Mouse (Mus musculus): ENCODE results near the gene Agpat3.
A peak's percentile ranks its signal among the peaks of the same experiment; 100 is the strongest.

The Agpat3 gene

DNA sequence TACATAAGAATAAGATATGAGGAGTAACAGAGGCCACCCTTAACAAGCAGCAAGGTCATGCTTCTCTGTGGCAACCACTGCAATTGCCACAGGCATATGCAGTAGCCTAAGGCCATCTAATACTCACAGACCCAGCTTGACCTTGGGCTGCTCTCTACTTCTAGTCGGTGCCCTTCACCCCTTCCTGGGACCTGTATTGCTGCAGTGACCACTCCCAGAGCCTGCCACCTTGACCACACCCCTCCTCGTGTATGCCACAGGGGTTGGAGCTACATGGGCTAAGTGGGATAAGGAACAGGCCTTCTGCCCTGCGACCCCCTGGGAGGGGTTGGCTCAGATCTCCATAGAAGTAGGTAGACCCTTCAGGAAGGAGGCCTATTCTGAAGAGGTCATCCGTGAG, 55.3 kb downstream of the Agpat3 start:
- no peak for DNase-seq (ENCODE audit: low spot score)

DNA sequence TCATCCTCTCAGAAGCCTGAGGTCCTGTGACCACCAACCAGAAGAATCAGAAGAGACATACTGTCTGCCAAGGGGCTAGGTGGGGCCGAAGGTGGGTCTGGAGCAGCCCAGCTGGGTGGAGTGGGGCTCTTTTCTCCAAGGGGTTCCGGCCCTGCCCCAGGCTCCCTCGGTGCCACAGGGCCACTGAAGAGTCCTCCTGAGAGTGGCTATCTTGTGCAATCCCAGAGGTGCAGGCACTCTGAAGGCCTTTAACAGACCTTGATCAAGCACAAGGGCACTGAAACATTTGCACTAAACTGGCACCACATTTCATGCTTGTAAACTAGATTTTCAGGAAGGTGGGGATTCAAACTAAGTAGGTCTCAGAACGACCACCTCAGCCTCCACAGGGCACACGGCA, 55.9 kb downstream of the Agpat3 start:
- DNase-seq (ENCODE audit: low spot score): no peak

DNA sequence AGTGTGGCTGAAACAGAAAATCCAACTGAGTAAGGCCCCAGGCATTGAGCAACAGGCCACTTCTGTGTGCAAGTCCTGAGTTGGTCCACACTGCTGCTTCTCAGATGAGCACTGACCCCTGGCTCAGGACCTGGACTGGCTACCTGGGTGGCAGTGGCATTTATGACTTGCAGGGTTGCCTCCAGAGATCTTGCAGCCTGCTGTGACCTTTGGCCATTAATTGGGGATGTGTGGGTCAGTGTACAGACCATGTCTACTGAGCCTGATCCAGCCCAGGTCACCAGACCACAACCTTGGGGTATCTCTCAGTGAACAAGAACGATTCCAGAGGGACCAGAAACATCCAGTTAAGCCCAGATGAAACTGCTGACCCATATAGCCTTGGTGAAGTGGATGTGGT, 58.7 kb downstream of the Agpat3 start:
- DNase-seq (ENCODE audit: low spot score): no peak

DNA sequence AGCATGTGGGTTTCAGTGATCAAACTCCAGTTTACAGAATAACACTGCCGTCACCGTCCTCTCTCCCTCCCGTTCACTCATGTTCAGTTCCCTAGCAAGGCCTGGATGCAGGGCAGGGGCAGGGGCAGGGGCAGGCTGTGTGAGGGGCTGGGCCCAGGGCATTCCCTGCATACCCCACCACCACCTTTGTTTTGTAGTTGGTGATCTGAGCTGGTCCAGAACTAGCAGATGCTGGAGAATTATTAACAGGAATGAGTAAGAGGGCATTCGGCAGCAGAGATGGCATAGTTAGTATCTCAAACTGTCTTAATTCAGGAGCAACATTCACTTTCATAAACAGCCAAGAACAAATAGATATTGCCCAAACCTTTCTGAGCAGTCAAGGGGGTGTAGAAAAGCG, 59.9 kb downstream of the Agpat3 start:
- DNase-seq (ENCODE audit: low spot score): no peak

DNA sequence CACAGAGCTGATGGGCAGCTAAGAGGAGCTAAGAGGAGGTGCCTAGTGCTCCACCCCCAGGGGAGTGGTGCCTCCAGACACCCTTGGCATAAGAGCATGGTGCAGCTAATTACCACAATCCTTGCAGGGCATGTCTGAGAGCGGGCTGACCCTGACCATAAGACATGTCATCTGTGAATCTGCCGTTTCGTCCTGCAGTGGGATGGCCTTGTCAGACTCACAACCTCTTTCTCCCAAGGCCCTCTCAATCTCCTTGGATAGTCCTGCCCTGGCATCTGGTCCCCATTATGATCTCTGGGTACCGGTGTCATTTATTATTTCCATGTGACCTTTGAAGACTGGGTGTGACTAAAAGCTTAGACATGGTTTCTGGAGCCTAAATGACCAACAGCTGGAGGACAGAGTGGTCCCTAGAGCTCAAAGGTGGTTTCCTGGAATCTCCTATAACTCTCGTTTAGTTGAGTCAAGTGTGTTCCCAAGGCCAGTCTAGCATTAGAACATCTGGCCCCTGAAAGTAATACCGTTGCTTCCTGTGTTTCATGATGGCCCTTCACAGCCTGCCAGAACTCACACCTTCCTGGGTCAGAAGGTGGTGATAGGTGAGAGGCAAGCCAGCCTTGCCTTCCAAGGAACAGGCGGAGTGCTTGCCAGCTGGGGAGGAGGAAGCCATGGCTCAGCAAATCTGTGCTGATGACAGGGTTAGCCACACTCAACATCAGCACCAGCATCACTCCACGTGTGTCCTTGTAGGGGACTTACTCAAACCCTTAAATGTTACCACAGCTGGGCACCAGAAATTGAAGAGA, 61.4 kb downstream of the Agpat3 start:
- DNase-seq (ENCODE audit: low spot score): peak; percentile 18

DNA sequence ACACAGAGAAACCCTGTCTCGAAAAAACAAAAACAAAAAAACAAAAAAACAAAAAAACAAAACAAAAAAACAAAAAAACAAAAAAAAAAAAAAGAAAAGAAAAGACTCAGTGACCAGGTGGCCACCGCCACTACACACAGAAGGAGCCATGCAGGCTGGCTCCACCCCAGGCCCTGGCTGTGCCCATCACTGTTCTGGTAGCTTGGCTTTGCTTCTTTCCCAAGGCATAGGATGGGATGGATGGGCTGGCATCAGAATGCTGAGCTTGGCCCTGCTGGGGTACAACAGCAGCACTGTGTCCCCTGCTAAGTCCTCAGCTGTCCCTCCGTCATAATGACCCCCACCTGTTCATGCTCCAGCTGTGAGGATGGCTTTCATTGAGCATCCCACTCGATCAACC, 63.4 kb downstream of the Agpat3 start:
- no peak for DNase-seq (ENCODE audit: low spot score)

DNA sequence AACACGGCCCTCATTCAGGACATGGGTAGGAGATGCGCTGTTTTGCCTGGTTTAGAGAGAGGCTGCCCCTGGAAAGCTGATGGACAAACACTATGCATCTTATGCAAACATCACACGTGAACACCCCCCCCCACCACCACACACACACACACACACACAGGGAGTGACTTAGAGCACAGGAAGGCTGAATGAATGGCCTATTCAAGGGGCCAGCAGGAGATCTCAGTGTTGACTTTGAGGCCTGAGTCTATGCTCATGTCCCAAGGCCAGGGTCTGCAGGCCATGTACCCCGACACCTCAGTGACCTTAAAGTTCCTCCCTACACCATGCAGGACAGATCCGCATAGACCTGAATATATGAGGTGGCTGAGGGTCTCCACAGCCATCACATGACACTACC, 64.2 kb downstream of the Agpat3 start:
- no peak for DNase-seq (ENCODE audit: low spot score)

DNA sequence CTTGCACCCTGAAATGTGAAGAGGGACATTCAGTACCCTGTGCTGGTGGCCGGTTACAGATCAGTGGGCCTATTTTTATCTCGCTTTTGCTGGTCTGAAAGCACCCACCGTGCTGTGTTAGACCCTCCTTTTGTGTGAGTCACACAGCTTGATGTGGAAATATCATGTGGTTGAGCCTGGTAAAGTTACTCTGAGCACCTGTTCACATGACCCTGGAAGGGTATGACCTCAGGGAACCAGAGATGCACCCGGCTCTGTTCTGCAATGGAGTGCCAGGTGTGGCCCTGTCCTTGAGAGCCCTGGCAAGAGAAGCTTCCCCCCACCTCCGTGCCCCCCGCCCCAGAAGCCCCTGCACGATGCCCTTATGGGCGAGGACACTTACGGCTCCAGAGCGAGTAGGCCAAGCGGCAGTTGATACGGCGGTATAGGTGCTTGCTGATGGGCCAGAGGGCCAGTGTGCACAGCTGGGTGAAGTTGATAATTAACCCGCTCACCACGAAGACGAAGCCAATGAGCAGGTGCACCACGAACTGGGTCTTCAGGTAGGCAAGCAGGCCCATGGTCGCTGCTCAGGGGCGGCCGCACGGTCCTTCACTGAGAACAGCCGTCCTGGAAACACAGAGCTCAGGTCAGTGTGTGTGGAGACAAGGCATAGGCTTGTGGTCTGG, 64.7 kb downstream of the Agpat3 start:
- no peak for DNase-seq (ENCODE audit: low spot score)

DNA sequence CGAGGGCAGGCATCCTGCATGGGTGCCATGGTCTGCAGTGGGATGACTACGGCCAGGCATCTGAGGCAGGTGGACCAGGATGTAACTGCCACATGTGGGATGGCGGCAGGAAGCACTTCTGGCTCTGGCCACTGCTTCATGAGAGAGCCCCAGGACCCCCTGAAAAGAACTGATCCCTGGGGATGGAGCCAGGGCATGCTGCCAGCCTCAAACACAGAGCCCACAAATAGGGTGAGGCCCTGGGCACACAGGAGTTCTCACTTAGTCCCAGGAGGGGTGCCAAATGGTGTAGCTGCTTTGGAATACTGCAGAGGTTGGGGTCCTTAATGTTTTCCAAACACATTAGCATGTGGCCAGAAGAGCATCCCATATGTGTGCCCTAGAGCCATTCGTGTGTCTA, 66.3 kb downstream of the Agpat3 start:
- DNase-seq (ENCODE audit: low spot score): no peak

DNA sequence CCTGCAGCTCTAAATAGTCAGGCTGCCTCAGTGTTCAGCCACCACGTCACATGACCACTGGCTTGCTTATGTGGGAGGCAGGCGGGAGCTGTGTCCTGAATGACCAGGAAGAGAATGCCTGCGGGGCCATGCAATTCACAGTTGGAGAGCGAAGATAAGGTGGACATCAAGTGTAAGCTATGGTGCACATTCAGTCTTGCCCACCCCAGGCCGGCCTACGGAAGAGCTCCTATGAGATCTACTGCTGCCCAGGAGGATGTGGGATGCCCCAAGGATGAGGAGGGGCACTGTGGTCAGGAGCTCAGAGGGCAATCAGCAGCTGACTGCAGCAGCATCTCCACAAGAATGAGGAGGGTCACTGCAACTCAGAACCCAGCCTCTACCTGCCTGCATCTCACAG, 66.9 kb downstream of the Agpat3 start:
- DNase-seq (ENCODE audit: low spot score): no peak

DNA sequence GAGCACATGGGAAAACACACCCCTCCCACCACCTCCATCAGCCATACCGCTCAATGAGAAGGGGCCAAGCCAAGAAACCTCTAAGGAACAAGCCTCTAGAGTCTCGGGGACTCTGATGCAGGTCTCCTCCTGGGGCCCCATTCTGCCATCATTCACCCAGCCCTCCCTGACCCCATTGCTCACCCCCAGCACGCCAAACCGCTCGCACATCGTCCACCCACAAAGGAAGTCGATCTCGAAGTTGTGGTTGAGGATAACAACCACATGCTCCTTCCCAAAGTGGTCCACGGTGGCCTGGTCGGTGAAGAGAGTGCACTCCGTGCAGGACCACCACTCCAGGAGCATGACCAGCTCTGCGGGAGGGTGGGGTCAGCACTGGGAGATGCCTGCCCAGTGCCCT, 67.5 kb downstream of the Agpat3 start:
- DNase-seq (ENCODE audit: low spot score): no peak

DNA sequence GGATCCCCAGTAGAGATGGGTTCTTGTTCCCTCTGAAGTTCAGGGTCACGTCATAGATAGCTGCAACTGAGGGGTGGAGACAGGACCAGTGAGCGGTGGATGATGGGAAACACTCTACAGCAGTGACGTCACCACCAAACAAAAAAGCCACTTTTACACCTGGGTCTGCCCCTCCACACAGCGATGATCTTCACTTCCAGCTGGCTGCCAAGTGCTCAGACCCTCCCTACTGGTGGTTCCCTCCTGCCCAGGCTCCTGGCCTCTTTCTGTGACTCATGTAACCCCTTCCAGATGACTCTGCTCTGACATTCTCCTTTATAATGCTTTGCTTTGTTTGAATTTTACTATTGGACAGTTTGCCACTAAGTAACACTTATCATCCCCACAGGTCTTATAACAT, 69.9 kb downstream of the Agpat3 start:
- no peak for DNase-seq (ENCODE audit: low spot score)

DNA sequence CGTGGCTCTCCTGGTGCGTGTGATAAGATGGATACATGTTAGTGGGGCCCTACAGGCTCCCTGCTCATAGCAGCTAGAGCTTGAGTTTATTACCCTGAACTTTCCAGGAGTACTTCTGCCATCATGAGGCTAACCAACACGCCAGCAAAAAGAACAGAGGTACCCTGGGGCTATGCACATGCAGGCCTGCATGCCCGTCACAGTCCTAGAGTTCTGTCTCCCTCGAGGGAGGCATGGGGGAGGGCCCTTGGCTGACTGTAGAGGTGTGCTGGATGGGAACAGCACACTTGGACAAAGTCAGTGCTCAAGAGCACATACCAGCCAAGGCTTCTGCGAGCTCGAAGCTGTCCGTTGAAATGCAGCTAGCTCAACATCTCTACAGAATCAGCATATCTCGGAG, 71.8 kb downstream of the Agpat3 start:
- DNase-seq (ENCODE audit: low spot score): no peak

DNA sequence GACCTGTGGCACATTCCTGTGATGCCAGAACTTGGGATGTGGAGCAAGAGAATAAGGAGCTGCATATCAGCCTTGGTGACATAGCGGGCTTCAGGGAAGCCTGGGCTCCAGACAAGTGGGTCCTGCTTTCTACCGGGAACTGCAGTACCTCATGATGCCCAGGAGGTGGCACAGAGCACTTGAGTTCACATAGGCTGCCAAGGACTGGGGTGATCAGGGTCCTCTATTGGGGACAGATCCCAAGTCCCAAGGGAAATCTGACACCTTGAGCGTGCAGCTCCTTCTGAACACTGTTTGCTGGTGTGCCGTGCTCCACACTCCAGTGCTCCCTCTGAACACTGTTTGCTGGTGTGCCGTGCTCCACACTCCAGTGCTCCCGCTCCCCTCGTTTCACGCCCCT, 73.1 kb downstream of the Agpat3 start:
- peak; percentile 33 for DNase-seq (ENCODE audit: low spot score)

DNA sequence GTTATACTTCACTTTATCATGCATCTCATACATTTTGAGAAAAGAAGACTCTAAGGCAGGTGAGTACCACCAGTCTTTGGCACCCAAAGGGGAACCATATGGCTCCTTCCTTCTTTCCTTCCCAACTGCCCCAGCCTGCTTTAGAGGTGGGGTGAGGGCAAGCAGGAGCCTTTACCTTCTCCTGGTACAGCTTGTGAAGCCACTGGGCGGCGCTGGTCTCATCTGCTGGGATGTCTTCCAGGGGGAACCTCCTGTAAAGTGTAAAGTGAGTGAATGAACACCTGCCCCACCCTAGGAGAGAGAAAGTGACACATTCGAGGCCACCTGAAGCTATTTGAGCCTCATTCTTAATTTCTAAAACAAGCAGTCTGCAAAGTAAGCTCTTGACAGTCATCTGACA, 74.5 kb downstream of the Agpat3 start:
- no peak for DNase-seq (ENCODE audit: low spot score)

DNA sequence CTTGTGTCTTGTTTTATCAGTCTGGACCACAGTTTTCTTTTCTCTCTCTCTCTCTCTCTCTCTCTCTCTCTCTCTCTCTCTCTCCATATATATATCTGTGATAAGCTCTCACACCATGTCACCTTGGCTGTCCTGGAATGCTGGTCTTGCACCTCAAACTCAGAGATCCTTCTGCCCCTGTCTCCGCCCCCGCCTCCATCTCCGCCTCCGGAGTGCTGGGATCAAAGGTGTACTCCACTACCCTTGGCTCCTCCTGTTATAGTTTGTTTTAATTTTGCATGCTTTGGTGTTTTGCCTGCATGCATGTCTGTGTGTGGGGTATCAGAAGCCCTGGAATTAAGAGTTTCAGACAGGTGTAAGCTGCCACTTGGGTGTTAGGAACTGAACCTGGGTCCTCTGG, 76.0 kb downstream of the Agpat3 start:
- no peak for DNase-seq (ENCODE audit: low spot score)

DNA sequence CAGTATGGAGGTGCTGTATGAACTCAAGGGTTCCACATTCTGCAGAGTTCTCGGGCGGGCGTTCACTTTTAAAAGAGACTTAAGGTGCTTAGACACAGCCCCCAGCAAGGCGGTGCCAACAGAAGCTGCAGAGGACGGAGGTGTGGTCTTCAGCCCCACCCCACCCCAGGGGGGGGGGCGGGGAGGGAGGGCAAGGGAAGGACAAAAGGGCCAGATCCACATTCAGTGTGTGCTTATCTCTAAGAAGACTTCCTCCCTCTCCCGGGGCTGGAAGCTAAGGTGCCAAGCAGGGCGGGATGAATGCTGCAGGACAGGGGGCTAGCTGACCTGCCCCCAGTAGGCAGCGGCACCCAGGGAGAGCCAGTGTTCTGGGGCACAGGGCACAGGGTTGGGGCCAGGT, 79.4 kb downstream of the Agpat3 start:
- peak; percentile 47 for DNase-seq (ENCODE audit: low spot score)

DNA sequence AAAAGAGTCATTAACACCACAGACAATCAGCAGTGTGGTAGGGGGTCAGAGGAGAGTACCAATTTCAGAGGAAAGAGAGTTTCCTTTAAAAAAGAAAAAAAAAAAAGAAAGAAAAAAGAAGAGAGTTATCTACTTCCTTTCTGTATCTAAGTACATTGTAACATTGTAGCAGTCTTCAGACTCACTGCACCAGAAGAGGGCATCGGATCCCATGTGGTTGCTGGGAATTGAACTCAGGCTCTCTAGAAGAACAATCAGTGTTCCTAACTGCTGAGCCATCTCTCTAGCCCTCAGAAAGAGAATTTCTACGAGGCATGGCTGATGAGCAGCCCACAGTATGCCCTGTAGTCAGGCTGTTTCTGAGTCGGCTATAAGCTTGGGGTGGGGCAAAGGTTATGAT, 86.4 kb downstream of the Agpat3 start:
- DNase-seq (ENCODE audit: low spot score): no peak

DNA sequence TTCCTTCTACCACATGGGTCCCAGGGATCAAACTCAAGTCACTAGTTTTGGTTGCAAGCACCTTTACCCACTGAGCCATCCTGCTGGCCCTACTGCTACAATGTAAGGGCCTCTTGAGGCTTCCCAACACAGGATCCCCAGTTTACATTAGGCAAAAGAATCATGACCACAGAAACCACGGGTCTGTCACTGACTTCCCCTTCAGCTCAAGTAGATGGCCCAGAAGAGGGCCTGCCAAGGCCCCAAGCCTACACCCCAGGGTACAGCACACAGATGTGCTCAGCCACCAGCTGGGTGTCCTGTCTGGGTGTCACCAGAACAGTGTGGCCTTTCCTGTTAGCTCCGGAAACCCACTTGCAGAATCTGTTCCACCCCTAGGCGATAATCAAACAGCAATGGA, 87.6 kb downstream of the Agpat3 start:
- DNase-seq (ENCODE audit: low spot score): no peak

DNA sequence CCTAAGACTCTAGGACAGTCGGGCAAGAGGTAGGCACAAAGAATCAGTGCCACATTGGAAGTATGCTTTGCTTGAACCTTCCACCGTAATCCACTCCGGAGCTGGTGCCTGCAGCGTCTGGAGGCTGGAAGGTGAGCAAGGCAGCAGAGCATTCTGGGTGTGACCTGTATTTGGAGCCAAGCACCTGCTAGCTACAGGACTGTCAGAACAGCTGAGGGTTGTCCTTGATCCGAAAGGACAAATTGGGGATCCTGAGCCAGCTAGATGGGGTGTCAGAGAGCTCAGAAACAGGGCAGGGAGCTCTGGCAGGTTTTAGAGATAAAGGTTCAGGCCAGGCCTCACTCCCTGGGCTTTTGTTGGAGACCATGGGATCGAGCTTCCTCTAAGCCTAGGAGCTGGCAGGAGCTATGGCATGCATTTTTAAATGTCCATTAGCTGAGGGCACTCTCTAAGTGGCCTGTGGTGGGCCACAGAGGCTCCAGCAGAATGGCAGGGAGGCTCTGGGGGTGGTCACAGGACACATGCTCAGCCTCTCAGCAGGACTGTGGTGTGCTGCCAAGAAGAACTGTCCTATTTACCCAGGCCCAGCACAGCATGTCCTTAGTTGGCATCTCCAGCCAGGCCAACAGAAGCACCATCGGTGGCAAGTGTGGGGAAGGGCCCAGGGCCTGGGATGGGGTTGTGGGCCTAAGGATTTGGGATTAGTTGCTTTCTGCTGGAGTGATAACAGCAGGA, 91.2 kb downstream of the Agpat3 start:
- no peak for DNase-seq (ENCODE audit: low spot score)

DNA sequence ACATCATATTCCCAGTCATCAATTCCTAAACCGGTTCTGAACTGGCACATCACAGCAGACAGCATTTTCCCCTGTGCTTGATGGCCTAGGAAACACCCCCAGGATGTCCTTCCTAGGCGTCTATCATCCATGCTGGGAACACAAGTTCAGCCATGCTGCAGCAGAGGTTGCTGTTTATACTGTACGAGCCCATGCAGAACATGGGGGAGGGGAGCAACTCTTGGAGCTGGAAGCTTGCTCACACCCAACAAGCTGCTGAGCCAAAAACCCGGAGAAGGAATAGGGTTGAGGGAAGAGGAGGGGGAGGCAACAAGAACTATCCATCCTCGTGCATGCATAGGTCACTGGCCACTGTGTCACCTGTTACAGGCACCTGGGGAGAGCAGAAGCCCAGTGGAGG, 92.0 kb downstream of the Agpat3 start:
- no peak for DNase-seq (ENCODE audit: low spot score)

DNA sequence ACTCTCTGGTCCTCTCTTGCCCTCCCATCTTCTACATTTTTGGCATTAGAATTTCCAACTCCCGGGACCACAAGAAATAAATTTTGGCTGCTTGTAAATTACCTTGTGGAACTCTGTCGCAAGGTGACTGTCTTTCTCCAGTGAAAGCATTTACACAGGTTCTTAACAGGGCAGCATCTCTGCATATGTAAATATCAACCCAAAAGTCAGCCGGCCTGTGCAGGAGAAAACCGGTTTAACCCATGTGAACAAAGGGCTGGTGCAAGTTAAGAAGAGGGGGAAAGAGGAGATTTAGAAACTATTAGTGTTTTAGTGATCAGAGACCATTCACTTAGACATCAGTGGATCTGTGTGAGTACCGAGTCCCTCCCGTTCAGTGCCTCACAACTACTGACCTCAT, 92.6 kb downstream of the Agpat3 start:
- DNase-seq (ENCODE audit: low spot score): no peak

DNA sequence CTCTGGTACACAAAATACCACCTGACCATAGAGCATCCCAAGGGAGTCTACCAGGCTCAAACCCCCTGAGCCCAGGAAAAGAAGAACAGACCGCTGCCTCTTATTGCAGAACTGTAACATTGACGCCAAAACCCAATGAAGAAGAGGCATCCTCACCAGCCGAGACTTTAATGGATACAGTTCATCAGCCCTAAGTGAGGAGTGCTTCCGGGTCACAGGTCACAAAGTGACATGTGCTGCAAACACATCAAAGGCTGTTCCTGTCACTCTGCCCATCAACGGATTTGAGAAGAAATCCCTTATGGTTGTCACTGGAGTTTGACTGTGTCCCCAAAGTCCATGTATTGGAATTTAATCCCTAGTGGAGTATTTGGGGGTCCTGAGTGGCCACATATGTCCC, 93.1 kb downstream of the Agpat3 start:
- DNase-seq (ENCODE audit: low spot score): no peak

Data from ovary, postnatal 36 days (tissue).